Mouse (Mus musculus) adrenal gland, postnatal 25 days (tissue): ENCODE results near the gene Klri2. TPM values are rescaled to one million over a fixed set of nuclear protein-coding genes. Genes with fewer than 3 reads are reported as not detected.
"Not testable (repeated sequence)": the region's sequence is repeated elsewhere in the genome, so short reads cannot be mapped to it uniquely, and the experiment has no call there.

Experiments
- DNase-seq: peaks from one replicate; pipeline ENCODE4 v3.0.0; 2021; ENCODE audit warnings: mixed read lengths
- long read RNA-seq: library from polyadenylated mRNA; stranded (forward); transcript quantifications from one replicate; pipeline ENCODE4 v2.0.0, GENCODE M21; 2021
- microRNA-seq, 2 experiments: library from miRNA; unstranded; fragments of <30 nt; microRNA quantifications; one replicate each; pipeline ENCODE4 v1.2.0; 2021
- total RNA-seq: library from RNA; stranded (reverse); gene quantifications from 2 replicates; pipeline ENCODE4 v1.2.3, GENCODE M21; 2021

Gene Klri2
- not detected in 2 replicates for total RNA-seq
- long read RNA-seq = 0 reads

- no peak for DNase-seq
Measured at GRCm38 (mm10) chr6:129740069-129740721, at the start of gene Klri2. TSS of gene Klri2 (minus strand) at chr6:129740484.

DNA sequence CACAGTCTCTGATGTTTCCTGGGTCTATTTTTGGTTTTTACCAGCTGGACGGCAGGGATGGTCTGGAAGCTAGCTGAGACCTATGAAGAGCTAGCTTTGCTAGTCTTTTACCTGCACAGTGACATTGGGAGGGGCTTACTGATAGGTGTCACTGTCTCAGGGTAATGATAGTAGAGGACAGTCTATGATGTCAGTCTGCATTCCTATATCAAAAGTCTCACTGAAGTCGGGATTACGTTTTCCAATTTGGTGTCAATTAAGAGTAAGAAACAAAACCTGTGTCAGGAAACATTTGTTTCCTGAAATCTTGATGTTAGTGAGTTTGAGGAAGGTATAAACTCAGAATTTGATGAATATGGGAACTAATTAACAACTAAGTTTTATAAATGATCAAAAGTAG is 43.9 kb upstream of the Klri2 start, which contains the start of gene Gm156:
TSS of gene Gm156 (minus strand) at position 101 of the 400 bp plus-strand sequence.
- DNase-seq = not testable (repeated sequence)

- no peak for DNase-seq
Measured at GRCm38 (mm10) chr6:129747654-129748032, 7.4 kb upstream of the Klri2 start.

DNA sequence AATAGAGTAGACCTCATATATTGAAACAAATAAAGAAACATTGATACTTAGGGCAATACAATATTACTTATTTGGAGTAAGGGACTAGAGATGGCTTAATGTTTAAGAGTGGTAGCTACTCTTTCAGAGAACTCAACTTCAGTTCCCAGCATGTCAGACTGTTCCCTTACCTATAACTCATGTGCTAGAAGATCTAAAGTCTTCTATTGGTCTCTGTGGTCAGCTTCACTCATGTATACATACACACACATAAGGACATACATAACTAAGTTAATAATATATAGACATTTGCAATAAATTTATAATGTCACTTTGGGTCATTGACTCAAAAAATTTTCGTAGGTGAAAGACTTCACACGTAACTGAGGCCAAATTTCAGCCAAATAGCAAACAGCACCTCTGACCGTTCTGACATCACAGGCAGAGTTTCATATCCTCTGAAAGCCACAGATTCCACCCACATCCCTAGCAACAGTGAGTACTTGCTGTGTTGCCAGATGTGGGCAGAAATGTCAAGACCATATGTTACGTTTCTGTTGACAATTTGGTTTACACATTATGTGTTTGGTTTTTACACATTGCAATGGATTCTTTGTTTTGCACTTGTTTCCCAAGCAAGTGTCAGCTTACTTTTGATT is 6.9 kb upstream of the Klri2 start:
- no peak for DNase-seq

DNA sequence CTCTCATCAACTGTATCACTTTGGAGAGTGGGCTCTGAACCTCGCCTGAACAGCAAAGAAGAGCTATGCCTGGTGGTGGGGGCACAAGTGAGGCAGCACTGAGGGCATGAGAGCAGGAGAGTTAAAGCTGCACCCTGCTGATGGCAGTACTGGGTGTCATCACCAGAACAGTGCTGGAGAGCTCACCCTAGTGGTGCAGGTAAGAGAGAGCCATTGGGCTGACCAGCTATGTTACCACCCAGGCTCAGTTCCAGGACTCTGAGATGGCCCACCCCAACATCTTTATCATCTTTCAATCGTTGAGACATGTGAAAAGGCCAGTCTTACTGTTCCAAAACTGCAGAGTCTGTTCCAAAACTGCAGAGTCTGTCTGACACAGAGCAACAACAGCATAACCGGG is 5.9 kb upstream of the Klri2 start:
- no peak for DNase-seq

- DNase-seq = no peak
Measured at GRCm38 (mm10) chr6:129736414-129736813, 3.9 kb downstream of the Klri2 start.

GRCm38 (mm10) chr6:129727237-129727636 is 13.0 kb downstream of the Klri2 start:
- no peak for DNase-seq

- no peak for DNase-seq
Measured at GRCm38 (mm10) chr6:129721390-129721789, 18.9 kb downstream of the Klri2 start.

DNA sequence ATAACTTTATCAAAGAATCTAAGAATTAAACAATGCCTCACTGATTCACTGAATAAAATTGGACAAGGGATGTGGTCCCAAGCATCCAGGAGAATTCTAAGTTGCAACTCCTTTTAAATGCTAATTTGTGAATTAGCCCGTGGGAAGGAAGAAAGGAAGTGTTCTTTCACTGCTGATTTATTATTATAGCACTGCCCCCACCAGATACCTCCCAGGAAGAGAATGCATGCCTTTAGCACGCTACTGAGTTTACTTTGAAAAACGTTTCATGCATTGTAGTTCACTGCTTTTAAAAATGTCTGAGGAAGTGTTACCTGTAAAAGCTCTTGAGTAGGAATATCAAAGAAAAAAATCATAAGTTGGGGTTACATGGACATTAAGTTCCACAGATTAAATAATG is 19.8 kb downstream of the Klri2 start:
- no peak for DNase-seq

GRCm38 (mm10) chr6:129717032-129717431 is 23.3 kb downstream of the Klri2 start, which contains the start of gene Klri1:
TSS of gene Klri1 (minus strand) at chr6:129717132.
- DNase-seq = no peak

DNA sequence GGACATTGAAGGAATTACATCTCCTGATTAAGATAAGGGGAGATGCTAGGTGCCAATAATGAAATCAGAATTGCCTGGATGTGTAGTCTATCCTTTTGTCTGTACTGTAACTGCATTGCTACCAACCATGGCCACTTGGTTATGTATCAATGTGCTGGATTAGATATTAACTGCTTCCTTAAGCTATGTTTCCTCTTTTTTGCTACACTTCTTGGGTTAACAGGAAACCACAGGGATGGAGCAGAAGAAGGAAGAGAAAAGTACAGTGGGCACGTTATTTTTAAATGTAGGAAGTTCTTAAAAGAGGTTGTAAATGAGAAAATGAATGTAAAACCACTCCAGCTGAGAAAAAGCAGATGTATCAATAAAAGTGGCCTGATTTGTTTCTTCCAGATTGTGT is 26.7 kb downstream of the Klri2 start:
- DNase-seq = no peak

DNA sequence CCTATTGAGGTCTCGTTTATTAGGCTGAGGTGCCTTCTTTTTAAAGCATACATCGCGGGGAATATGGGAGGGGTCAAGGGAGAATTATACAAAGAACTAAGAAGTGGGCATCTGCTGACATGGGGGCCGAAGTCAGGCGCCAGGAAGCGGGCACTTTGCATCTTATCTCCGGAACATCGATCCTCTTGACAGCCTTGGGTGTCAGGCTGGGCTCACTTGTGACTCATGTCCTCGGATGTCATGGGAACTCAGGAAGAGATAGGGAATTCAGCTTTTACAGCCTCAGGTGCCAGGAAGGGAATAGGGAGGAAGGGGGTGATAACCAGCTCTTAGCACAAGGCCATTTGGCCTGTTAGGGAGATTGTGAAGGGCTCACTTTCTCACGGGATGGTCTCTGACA is 48.8 kb downstream of the Klri2 start:
- DNase-seq = peak; percentile 13

- no peak for DNase-seq
Measured at GRCm38 (mm10) chr6:129680379-129680778, 59.9 kb downstream of the Klri2 start.

Small RNAs within 50 kb of the gene (microRNA-seq; reads per million reads assigned to microRNA genes)
- gene Mir680-1 = 0 reads per million in 2 experiments

Other genes with a start within 250 kb of the Klri2 start
- 0.24 TPM in 1 of 2 replicates, not detected in the other for gene Olr1, start 233.3 kb downstream of the Klri2 start, total RNA-seq
- gene Tmem52b, start 227.9 kb downstream of the Klri2 start, total RNA-seq = not detected in 2 replicates
- gene Gabarapl1, start 207.3 kb downstream of the Klri2 start, total RNA-seq = 251 and 260 TPM in 2 replicates
- not detected in 2 replicates for gene Klre1, start 162.6 kb downstream of the Klri2 start, total RNA-seq
- gene Klrd1, start 148.7 kb downstream of the Klri2 start, total RNA-seq = not detected in 2 replicates
- gene Klrk1, start 116.6 kb downstream of the Klri2 start, total RNA-seq = not detected in 2 replicates
- not detected in 2 replicates for gene Klrc3, start 97.1 kb downstream of the Klri2 start, total RNA-seq
- not detected in 2 replicates for gene Klrc2, start 79.8 kb downstream of the Klri2 start, total RNA-seq
- gene Klrc1, start 61.5 kb downstream of the Klri2 start, total RNA-seq = not detected in 2 replicates
- gene Klri1, start 23.4 kb downstream of the Klri2 start, total RNA-seq = not detected in 2 replicates
- gene Gm156, start 43.8 kb upstream of the Klri2 start, total RNA-seq = not detected in 2 replicates
- not detected in 2 replicates for gene Gm17631, start 122.2 kb upstream of the Klri2 start, total RNA-seq
- gene Klra17, start 136.2 kb upstream of the Klri2 start, total RNA-seq = not detected in 2 replicates
- not detected in 2 replicates for gene Klra5, start 177.2 kb upstream of the Klri2 start, total RNA-seq